Mouse (Mus musculus) limb, embryonic 14.5 days (tissue): ENCODE results near the gene Ccl5. TPM values are rescaled to one million over a fixed set of nuclear protein-coding genes. Genes with fewer than 3 reads are reported as not detected.

Experiments
- ATAC-seq: fragments of 200-750 bp; cut with Nextera tagmentation; 2 replicates; pipeline ENCODE4 v1.8.0; 2017; ENCODE audit warnings: low read depth, moderate number of reproducible peaks, moderate TSS enrichment; ENCODE audit not compliant: low FRiP score
- DNase-seq: peaks from one replicate; pipeline ENCODE4 v3.0.0-alpha.2; 2015; ENCODE audit warnings: low spot score
- H3K27ac ChIP-seq: fragments of 300-500 bp; sonication (generic); replicated peaks from 2 replicates; pipeline ENCODE4 v1.5.1; 2014; ENCODE audit warnings: low read depth, mild to moderate bottlenecking, low read length, moderate library complexity, mixed read lengths
- H3K27me3 ChIP-seq: fragments of 300-500 bp; sonication (generic); 2 replicates; pipeline ENCODE4 v1.6.1; 2014; ENCODE audit warnings: low read length, mixed read lengths; ENCODE audit not compliant: control insufficient read depth, insufficient read depth
- H3K36me3 ChIP-seq: fragments of 300-500 bp; sonication (generic); 2 replicates; pipeline ENCODE4 v1.6.1; 2014; ENCODE audit warnings: mild to moderate bottlenecking, low read length, moderate library complexity, mixed read lengths; ENCODE audit not compliant: control insufficient read depth, insufficient read depth
- H3K4me1 ChIP-seq: fragments of 300-500 bp; sonication (generic); 2 replicates; pipeline ENCODE4 v1.6.1; 2014; ENCODE audit warnings: antibody characterized with exemption, low read length, mixed read lengths; ENCODE audit not compliant: control insufficient read depth, insufficient read depth
- H3K4me2 ChIP-seq: fragments of 300-500 bp; sonication (generic); replicated peaks from 2 replicates; pipeline ENCODE4 v1.6.1; 2014; ENCODE audit warnings: low read depth, mild to moderate bottlenecking, low read length, moderate library complexity; ENCODE audit not compliant: severe bottlenecking
- H3K4me3 ChIP-seq: fragments of 300-500 bp; sonication (generic); replicated peaks from 2 replicates; pipeline ENCODE4 v1.5.1; 2014; ENCODE audit warnings: low read length
- H3K9ac ChIP-seq: fragments of 300-500 bp; sonication (generic); 2 replicates; pipeline ENCODE4 v1.6.1; 2014; ENCODE audit warnings: mild to moderate bottlenecking, low read depth, low read length, moderate library complexity; ENCODE audit not compliant: severe bottlenecking
- H3K9me3 ChIP-seq: fragments of 300-500 bp; sonication (generic); 2 replicates; pipeline ENCODE4 v1.6.1; 2016; ENCODE audit warnings: low read length; ENCODE audit not compliant: control insufficient read depth
- POLR2A ChIP-seq: fragments of 200-500 bp; IDR thresholded peaks from 2 replicates; pipeline ENCODE4 v1.8.0; 2012; ENCODE audit warnings: inconsistent platforms, mild to moderate bottlenecking, moderate library complexity, borderline replicate concordance; ENCODE audit not compliant: insufficient read depth, insufficient read length; ENCODE audit errors: extremely low read depth
- WGBS: fragments of 180-500 bp; shearing (Covaris S2); extraction: QIAGEN DNeasy Blood & Tissue Kit; methylation state at CpG from one replicate; pipeline ENCODE4 v1.1.7; 2014; 5-methylcytosine and 5-hydroxymethylcytosine counted together
- polyA plus RNA-seq, 2 experiments: library from polyadenylated mRNA; depleted of rRNA in 1 of 2; stranded (reverse) in 1 of 2; unstranded in 1 of 2; fragments of >200 nt; fragmentation: Nextera tagmentation in 1 of 2; extraction: Ambion mirVana in 1 of 2; gene quantifications; 2 replicates each; pipeline versions ENCODE4 v1.2.1 to v1.2.3; 2012 to 2014

Ccl5 gene
- polyA plus RNA-seq (2012; rRNA removed) (0.48 and 0.81 TPM in 2 replicates), polyA plus RNA-seq (2014; fragmentation: Nextera tagmentation; extraction: Ambion mirVana) (0.70 and 0.81 TPM in 2 replicates)

GRCm38 (mm10) chr11:83530360-83530759, at the start of gene Ccl5:
Gene Ccl5 (minus strand): TSS chr11:83530518.
- no peaks in the 10 kb centered on the region for H3K9me3 ChIP-seq
- H3K9ac ChIP-seq: no peak within 1 kb of the TSS
- WGBS: 78% methylated on average over 5 of the region's 5 CpGs
- no peak within 1 kb of the TSS for H3K4me2 ChIP-seq
- ATAC-seq (no peak), DNase-seq (no peak)
- no peaks in the 10 kb centered on the region for H3K27me3 ChIP-seq
- H3K27ac ChIP-seq: no peak within 1 kb of the TSS
- peaks cover 15% of the 10 kb centered on the region for H3K4me1 ChIP-seq
- H3K4me3 ChIP-seq: no peak within 1 kb of the TSS
- H3K36me3 ChIP-seq: no peaks in the 10 kb centered on the region
- no peak for TF ChIP-seq POLR2A

- Histone ChIP-seq H3K27me3 (no peaks in the 10 kb centered on the region), H3K9me3 (no peaks in the 10 kb centered on the region), H3K4me2 (no peak overlapping the region), H3K4me3 (no peak overlapping the region), H3K4me1 (no peaks in the 10 kb centered on the region), H3K9ac (no peak overlapping the region), H3K27ac (no peak overlapping the region), H3K36me3 (no peaks in the 10 kb centered on the region)
- ATAC-seq: no peak
- TF ChIP-seq POLR2A: no peak
- 68% methylated on average over 3 of the region's 3 CpGs for WGBS
- DNase-seq: no peak
Observed at GRCm38 (mm10) chr11:83578999-83579398, 48.7 kb upstream of the Ccl5 start.

- DNase-seq (no peak), ATAC-seq (no peak)
- no peak within 1 kb of the TSS for H3K27ac ChIP-seq
- no peaks in the 10 kb centered on the region for H3K4me1 ChIP-seq
- no peak within 1 kb of the TSS for H3K4me2 ChIP-seq
- 74% methylated on average over 2 of the region's 2 CpGs for WGBS
- no peak within 1 kb of the TSS for H3K4me3 ChIP-seq
- no peak for TF ChIP-seq POLR2A
- no peaks in the 10 kb centered on the region for H3K36me3 ChIP-seq
- H3K9me3 ChIP-seq: no peaks in the 10 kb centered on the region
- no peak within 1 kb of the TSS for H3K9ac ChIP-seq
- H3K27me3 ChIP-seq: no peaks in the 10 kb centered on the region
Observed at GRCm38 (mm10) chr11:83578186-83578760, 48.0 kb upstream of the Ccl5 start, which contains the start of gene Ccl9. Gene Ccl9 (minus strand): TSS chr11:83578636.

GRCm38 (mm10) chr11:83576927-83577555, 46.7 kb upstream of the Ccl5 start:
- no peak for ATAC-seq
- Histone ChIP-seq H3K36me3 (no peaks in the 10 kb centered on the region), H3K9ac (no peak overlapping the region), H3K27me3 (no peaks in the 10 kb centered on the region), H3K4me1 (no peaks in the 10 kb centered on the region), H3K4me2 (no peak overlapping the region), H3K9me3 (no peaks in the 10 kb centered on the region), H3K4me3 (no peak overlapping the region), H3K27ac (no peak overlapping the region)
- no peak for DNase-seq
- 80% methylated on average over 4 of the region's 4 CpGs for WGBS
- no peak for TF ChIP-seq POLR2A

- no peaks in the 10 kb centered on the region for H3K27me3 ChIP-seq
- H3K9me3 ChIP-seq: no peaks in the 10 kb centered on the region
- H3K27ac ChIP-seq: no peak overlapping the region
- no peak for TF ChIP-seq POLR2A
- no peaks in the 10 kb centered on the region for H3K36me3 ChIP-seq
- whole genome bisulfite sequencing: 44% methylated on average over 9 of the region's 9 CpGs
- no peak overlapping the region for H3K4me2 ChIP-seq
- ATAC-seq (no peak), DNase-seq (no peak)
- H3K4me1 ChIP-seq: no peaks in the 10 kb centered on the region
- no peak overlapping the region for H3K9ac ChIP-seq
- H3K4me3 ChIP-seq: no peak overlapping the region
Observed at GRCm38 (mm10) chr11:83572834-83573233, 42.5 kb upstream of the Ccl5 start.
